Mouse (Mus musculus): ENCODE measurements at regions not wholly inside any gene's neighbourhood (a gene's known extent, or its start where the extent isn't known, plus 50 kb on each side); places are given as distances from the start of the nearest gene placed in this dataset.
A peak's percentile ranks its signal among the peaks of the same experiment; 100 is the strongest.

DNA sequence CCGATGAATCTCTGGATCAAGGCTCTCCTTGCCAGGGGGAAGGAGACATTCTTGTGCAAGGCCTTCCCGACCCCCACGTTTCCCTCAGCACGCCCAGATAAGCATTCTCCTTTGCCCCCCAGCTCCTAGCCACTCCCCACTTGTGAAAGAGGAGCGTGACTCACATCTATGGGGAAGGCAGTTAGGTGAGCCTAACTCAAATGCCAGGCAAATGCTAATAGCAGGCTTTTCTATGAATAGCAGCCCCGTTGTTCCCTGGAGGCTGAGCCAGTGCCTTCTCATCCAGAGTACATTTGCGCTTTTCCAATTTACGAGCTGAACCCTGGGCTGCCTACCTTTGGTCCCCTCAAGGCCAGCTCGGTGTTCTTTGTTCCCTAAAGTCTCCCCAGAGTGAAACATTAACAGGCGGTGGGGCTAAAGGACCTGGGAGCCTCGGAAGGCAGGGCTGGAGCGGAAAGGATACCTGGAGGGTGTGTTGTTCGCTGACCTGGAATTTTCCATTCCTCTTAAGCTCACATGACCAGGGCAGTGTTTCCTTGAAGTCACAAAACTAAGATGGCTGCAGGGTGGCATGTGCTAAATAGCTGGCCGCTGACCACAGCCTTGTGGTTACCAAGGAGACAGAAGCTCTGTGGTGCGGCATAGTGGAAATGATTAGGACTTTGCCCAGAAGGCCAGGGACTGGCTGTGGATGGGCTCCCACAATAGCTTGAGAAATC lies 87.5 kb downstream of the Atp1a1 start:
- Histone ChIP-seq H3K9ac (replicated peaks; ENCODE audit: low read length) (no peak overlapping the region), H3K9me3 (ENCODE audit: control insufficient read depth, low read length) (0 out of 2 replicates have a peak, but pooled peaks cover under 1% of the 10 kb centered on the region), H3K4me2 (ENCODE audit: low read length) (no peak overlapping the region), H3K4me1 (ENCODE audit: control insufficient read depth, insufficient read depth, low read length) (peaks cover 25% of the 10 kb centered on the region), H3K36me3 (ENCODE audit: control insufficient read depth, insufficient read depth, low read length) (no peaks in the 10 kb centered on the region), H3K27ac (replicated peaks; ENCODE audit: low read depth, low read length) (0 out of 2 replicates have a peak overlapping the region, but pooled peaks have one; percentile 49), H3K4me3 (replicated peaks; ENCODE audit: low read depth, low read length) (no peak overlapping the region), H3K27me3 (ENCODE audit: control insufficient read depth, insufficient read depth, low read length) (no peaks in the 10 kb centered on the region)
- ATAC-seq (ENCODE audit: low FRiP score, low TSS enrichment), result no peak; the same call in 1 of the 2 replicates
- WGBS, result 44% methylated on average over 15 of the region's 15 CpGs
- DNase-seq, result peak; percentile 58

DNA sequence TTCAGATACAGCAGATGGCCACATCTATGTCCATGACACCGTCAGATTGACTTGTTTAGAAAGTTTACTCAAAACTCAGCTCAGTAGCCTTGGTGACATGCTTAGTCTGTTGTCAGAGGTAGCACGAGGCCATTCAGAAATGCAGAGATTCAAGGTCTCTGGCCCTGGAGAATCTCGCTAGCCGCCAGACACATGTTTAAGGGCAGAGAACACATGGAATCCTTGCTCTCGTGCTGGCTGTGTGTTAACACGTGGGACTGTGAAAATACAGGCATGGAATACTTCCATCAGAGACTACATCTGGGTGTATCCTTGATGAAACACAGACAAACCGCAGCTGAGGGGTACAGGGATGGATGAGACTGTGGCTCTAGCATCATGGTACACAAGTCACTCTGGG lies 88.9 kb downstream of the Atp1a1 start:
- ATAC-seq (ENCODE audit: low FRiP score, low TSS enrichment), result no peak
- WGBS, result 93% methylated on average over 7 of the region's 7 CpGs
- no peak overlapping the region for H3K4me3 ChIP-seq (replicated peaks; ENCODE audit: low read depth, low read length)

DNA sequence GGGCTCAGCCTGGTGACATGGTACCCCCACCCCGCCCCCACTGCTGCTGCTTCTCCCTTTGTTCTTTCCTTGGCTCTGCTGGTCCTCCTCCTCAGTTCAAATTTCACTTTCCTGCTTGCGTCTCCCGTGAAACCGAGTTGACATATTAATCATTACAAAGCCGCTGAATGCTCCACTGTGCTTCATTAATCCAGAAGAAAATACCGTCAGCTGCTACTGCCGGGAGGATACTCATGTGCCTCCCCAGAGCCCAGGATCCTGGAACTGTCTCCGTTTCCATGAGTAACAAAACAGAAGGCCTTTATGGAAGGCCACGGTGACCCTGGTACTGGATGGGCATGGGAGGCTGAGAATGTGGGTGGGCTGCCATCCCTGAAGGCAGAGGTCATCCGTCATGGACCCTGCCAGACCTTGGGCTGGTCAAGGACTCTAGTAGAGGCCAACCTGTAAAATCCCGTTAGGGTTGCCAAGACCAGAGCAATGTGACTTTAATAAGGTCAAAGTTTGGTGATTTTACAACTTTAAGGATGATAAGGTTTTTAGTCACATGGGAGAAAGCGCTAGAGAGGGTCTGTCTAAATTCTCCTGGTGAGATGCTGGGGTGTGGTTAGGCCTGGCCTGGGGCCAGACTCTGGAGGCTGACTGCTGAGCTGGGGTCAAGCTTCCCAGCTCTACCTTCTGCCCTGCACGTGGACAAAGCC lies 90.7 kb downstream of the Atp1a1 start:
- WGBS, result 24% methylated on average over 13 of the region's 13 CpGs
- ATAC-seq (ENCODE audit: low FRiP score, low TSS enrichment) (peak; percentile 38; the same call in 1 of the 2 replicates), DNase-seq (peak; percentile 65)
- Histone ChIP-seq H3K4me3 (replicated peaks; ENCODE audit: low read depth, low read length) (no peak overlapping the region), H3K9ac (replicated peaks; ENCODE audit: low read length) (no peak overlapping the region), H3K27me3 (ENCODE audit: control insufficient read depth, insufficient read depth, low read length) (no peaks in the 10 kb centered on the region), H3K9me3 (ENCODE audit: control insufficient read depth, low read length) (0 out of 2 replicates have a peak, but pooled peaks cover 5% of the 10 kb centered on the region), H3K27ac (replicated peaks; ENCODE audit: low read depth, low read length) (peak overlapping the region; percentile 72), H3K4me1 (ENCODE audit: control insufficient read depth, insufficient read depth, low read length) (peaks cover 21% of the 10 kb centered on the region), H3K36me3 (ENCODE audit: control insufficient read depth, insufficient read depth, low read length) (no peaks in the 10 kb centered on the region), H3K4me2 (ENCODE audit: low read length) (no peak overlapping the region)

More for the DNA sequence above, 88.9 kb downstream of the Atp1a1 start:
- Histone ChIP-seq H3K9me3 (ENCODE audit: control insufficient read depth, low read length) (0 out of 2 replicates have a peak, but pooled peaks cover 5% of the 10 kb centered on the region), H3K27ac (replicated peaks; ENCODE audit: low read depth, low read length) (no peak overlapping the region), H3K27me3 (ENCODE audit: control insufficient read depth, insufficient read depth, low read length) (no peaks in the 10 kb centered on the region), H3K4me1 (ENCODE audit: control insufficient read depth, insufficient read depth, low read length) (peaks cover 25% of the 10 kb centered on the region), H3K36me3 (ENCODE audit: control insufficient read depth, insufficient read depth, low read length) (no peaks in the 10 kb centered on the region), H3K4me2 (ENCODE audit: low read length) (no peak overlapping the region), H3K9ac (replicated peaks; ENCODE audit: low read length) (no peak overlapping the region)
- no peak for DNase-seq

Measured in midbrain, embryonic 14.5 days (tissue).